In genomic region chr3:104218926-104219325, GRCm38 (mm10) we compare ENCODE assay signal across 8 mouse cellular contexts. TPM values are rescaled to one million over a fixed set of nuclear protein-coding genes. Genes with fewer than 3 reads are reported as not detected.
A peak's percentile ranks its signal among the peaks of the same experiment; 100 is the strongest.
DNase-seq lines count a peak whose midpoint lies in the region; ATAC-seq and TF ChIP-seq lines count a peak whose summit lies in the region.

No protein-coding gene starts in this region.

- intact Hi-C loops in gastrocnemius, postnatal 14 days (cut with DNase I; ENCODE audit: low total_unique reads), result no loop called here

- ATAC-seq in midbrain, postnatal 0 days (ENCODE audit: low FRiP score), result no peak

- no peaks in the 10 kb centered on the region; the same call in 1 of the 2 replicates for H3K4me1 ChIP-seq in midbrain, postnatal 0 days (ENCODE audit: insufficient read depth, low read length)
- peaks cover 5% of the 10 kb centered on the region for H3K4me1 ChIP-seq in thymus, adult 2 months (replicated peaks; ENCODE audit: control insufficient read depth, insufficient read depth, low read length)

- DNase-seq in layer of hippocampus, adult 11-12 months (ENCODE audit: low spot score), result peak; percentile 18
- DNase-seq in layer of hippocampus, adult 9-11 months, result no peak
- DNase-seq in cerebellum, adult 8-10 months, result peak; percentile 17
- peak; percentile 16 for DNase-seq in gastrocnemius, postnatal 14 days
- DNase-seq in kidney, adult 11 months, result peak; percentile 23
- peak; percentile 18 for DNase-seq in liver
- DNase-seq in midbrain, postnatal 0 days (ENCODE audit: low spot score), result peak; percentile 33
- DNase-seq in thymus, adult 2 months, result peak; percentile 29

- H3K9ac ChIP-seq in midbrain, postnatal 0 days (replicated peaks; ENCODE audit: low read length, poor library complexity, severe bottlenecking), result peak overlapping the region; percentile 91

- H3K4me3 ChIP-seq in midbrain, postnatal 0 days (ENCODE audit: low read depth, low read length), result peak overlapping the region; percentile 90
- H3K4me3 ChIP-seq in thymus, adult 2 months (ENCODE audit: control insufficient read depth, insufficient read depth, low read length), result peak overlapping the region; percentile 58

- H3K9me3 ChIP-seq in midbrain, postnatal 0 days (ENCODE audit: low read length), result no peaks in the 10 kb centered on the region

- peak overlapping the region; percentile 43 for H3K27ac ChIP-seq in midbrain, postnatal 0 days (ENCODE audit: low read depth, low read length)
- H3K27ac ChIP-seq in thymus, adult 2 months (ENCODE audit: control insufficient read depth, insufficient read depth, low read length), result no peak overlapping the region

- H3K27me3 ChIP-seq in midbrain, postnatal 0 days (ENCODE audit: insufficient read depth, low read length), result no peaks in the 10 kb centered on the region
- no peaks in the 10 kb centered on the region for H3K27me3 ChIP-seq in thymus, adult 2 months (ENCODE audit: control insufficient read depth, insufficient read depth, low read length)

- under 1% methylated on average over 15 of the region's 15 CpGs for WGBS in midbrain, postnatal 0 days
- WGBS in thymus, adult 2 months, result 2% methylated on average over 15 of the region's 15 CpGs

- no peak for TF ChIP-seq POLR2A in thymus, adult 2 months (IDR thresholded peaks at IDR 0.05; ENCODE audit: control insufficient read depth, extremely low read depth, insufficient read depth, low read length, poor library complexity)

- TF ChIP-seq CTCF in midbrain, postnatal 0 days (IDR thresholded peaks at IDR 0.05), result no peak
- no peak for TF ChIP-seq CTCF in thymus, adult 2 months (IDR thresholded peaks at IDR 0.05; ENCODE audit: borderline replicate concordance, control insufficient read depth, extremely low read depth, insufficient read depth, low read length, poor library complexity)

- H3K4me2 ChIP-seq in midbrain, postnatal 0 days (ENCODE audit: low read depth, low read length, poor library complexity, severe bottlenecking), result peak overlapping the region; percentile 70

- no peaks in the 10 kb centered on the region for H3K36me3 ChIP-seq in midbrain, postnatal 0 days (ENCODE audit: insufficient read depth, low read length)
- H3K36me3 ChIP-seq in thymus, adult 2 months (ENCODE audit: control insufficient read depth, insufficient read depth, low read length), result no peaks in the 10 kb centered on the region

RNA-seq across cellular contexts. Expression of gene Magi3, which starts 1.2 kb away (rescaled TPM):
- total RNA-seq in gastrocnemius, postnatal 14 days (2021), result 1 to 10 TPM; 5.5 to 6.1 TPM
- total RNA-seq in midbrain, postnatal 0 days (2014; rRNA removed), result 17.0 and 23.8 TPM in 2 replicates
- polyA plus RNA-seq in midbrain, postnatal 0 days (2015; fragmentation: Nextera tagmentation; extraction: Ambion mirVana), result 2.6 and 3.1 TPM in 2 replicates
- 8.6 and 11.1 TPM in 2 replicates for polyA plus RNA-seq in thymus, adult 2 months (2012; rRNA removed)
